In the genomic region with DNA sequence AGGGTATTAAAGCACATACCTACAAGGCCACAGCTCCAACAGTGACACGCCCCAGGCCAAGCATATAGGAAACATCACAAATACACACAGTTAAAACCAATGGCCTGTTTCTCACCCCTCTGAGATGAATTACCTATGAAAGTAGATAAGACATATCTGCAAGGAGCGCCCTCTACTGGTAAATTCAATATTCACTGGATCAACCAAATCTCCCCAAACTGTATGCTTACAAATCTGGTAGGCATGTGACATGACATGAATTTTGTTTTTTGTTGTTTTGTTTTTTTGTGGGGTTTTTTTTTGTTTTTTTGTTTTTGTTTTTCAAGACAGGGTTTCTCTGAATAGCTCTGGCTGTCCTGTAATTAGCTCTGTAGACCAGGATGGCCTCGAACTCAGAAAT, we compare ENCODE assay signal across 6 mouse cellular contexts.
DNase-seq lines count a peak whose midpoint lies in the region.

No protein-coding gene starts in this region.

- peak; percentile 37 for DNase-seq in 416B (ENCODE audit: low read depth)
- DNase-seq in CD4-positive, CD25-positive, alpha-beta regulatory T cell, adult 2 months (ENCODE audit: low read depth, low spot score): peak; percentile 12
- DNase-seq in ES-CJ7 (ENCODE audit: low read depth, low spot score): peak; percentile 65
- DNase-seq in R1 (ENCODE audit: low read depth, low spot score): peak; percentile 77
- DNase-seq in induced T-regulatory cell, adult 2 months (ENCODE audit: low read depth): peak; percentile 31
- peak; percentile 2 for DNase-seq in naive thymus-derived CD4-positive, alpha-beta T cell, adult 2 months (ENCODE audit: low read depth)

Comparison
In these comparisons a context has a peak if more than half of its experiments do, and no peak if none do; other contexts are left out.
1. Peak in every context shown above with its lines: DNase-seq.
2. DNase-seq: peak in every context shown above with its lines; median percentile 77 in R1; 65 in ES-CJ7; 37 in 416B; 31 in induced T-regulatory cell, adult 2 months; 12 in CD4-positive, CD25-positive, alpha-beta regulatory T cell, adult 2 months; 2 in naive thymus-derived CD4-positive, alpha-beta T cell, adult 2 months.